Mouse (Mus musculus): ENCODE data around the gene Tysnd1.
A peak's percentile ranks its signal among the peaks of the same experiment; 100 is the strongest.

Gene Tysnd1

GRCm38 (mm10) chr10:61738126-61738525, 42.8 kb downstream of the Tysnd1 start:
- DNase-seq (ENCODE audit: low spot score) = no peak

- DNase-seq (ENCODE audit: low spot score) = no peak
Measured at GRCm38 (mm10) chr10:61741306-61741705, 46.0 kb downstream of the Tysnd1 start.

GRCm38 (mm10) chr10:61741873-61742272, 46.6 kb downstream of the Tysnd1 start:
- no peak for DNase-seq (ENCODE audit: low spot score)

DNA sequence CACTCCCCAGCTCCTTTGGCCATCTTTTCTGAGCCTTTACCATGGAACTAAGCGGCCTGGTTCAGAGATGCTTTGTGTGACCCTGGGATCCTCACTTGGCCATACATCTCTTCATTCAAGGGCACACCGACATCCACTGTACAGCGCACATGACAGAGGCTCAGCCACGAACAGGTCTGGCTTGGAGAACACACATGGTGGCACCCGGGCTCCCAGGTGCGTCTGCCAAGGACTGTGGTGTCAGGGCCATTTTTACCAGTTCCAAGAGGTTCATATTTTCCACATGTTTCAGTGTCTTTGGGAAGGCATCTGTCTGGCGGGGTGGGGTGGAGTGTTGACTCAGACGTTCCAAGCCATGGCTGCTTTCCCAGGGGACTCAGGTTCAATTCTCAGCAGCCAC, 47.0 kb downstream of the Tysnd1 start:
- no peak for DNase-seq (ENCODE audit: low spot score)

DNA sequence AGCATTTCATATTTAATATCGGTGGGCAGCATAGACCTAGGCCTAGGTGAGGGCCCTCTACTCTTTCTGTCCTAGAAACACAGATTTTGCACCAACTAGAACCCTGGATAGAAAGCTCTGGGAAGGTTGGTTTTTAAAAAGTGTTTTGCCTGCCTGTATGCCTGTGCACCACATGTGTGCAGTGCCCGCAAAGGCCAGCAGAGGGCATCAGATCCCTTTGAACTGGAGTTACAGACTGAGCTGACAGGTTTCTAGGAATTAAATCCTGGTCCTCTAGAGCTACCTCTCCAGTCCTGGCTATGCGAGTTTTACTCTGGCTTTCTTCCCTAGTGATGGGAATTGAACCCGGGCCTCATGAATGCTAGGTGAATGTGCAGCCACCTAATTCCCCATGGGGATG, 49.8 kb downstream of the Tysnd1 start:
- DNase-seq (ENCODE audit: low spot score) = peak; percentile 65

- no peak for DNase-seq (ENCODE audit: low spot score)
Measured at GRCm38 (mm10) chr10:61747302-61747701, 52.0 kb downstream of the Tysnd1 start.

DNA sequence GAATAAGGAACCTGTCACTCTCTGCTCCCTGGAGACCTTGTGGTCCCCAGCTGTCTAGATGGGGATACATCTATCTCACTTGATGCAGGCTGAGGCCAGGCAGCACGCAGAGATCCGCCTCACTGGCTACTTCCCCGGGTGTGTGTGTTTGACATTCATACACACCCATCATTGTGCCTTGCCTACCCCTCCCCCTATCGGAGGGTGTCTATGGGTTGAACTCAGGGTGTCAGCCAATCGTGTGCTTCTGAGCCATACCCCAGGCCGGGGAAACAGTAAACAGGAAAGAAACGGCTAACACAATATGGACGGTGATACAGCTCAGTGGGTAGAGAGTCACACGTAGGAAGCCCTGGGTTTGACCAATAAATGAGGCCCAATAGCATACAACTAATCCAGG, 54.7 kb downstream of the Tysnd1 start:
- DNase-seq (ENCODE audit: low spot score) = no peak

DNA sequence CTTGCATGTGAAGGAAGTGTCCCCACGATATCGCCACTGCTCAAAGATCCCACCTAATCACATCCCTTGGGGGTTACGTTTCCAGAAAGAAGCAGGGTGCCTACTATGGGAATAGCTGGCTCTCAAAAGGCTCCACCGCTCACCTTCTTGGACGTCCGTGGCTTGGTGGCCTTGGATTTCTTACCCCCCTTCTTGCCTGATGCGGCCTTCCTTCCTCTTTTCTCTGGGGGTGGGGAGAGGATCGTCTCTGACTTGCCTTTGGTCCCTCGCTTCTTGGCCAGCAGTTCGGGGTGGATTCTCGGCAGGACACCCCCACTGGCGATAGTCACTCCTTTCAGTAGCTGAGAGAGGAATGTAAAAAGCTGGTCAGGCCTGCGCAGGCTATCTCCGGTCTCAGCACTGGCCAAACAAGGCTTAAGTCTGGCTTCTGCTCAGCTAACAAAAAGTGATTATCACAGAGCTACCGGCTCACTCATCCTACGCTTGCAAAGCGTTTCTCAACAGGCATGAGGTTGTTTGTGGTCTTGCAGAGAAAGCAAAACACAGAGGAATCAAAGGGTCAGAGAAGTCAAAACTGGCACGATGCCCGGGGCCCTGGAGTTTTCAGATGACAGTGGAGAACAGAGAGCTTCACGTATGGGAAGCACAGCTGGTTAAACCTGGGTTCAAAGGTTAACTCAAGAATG, 56.4 kb downstream of the Tysnd1 start:
- no peak for DNase-seq (ENCODE audit: low spot score)

All from embryo, embryonic 10.5 days (tissue).